Mouse (Mus musculus) ES-E14 (cell line): ENCODE measurements at regions not wholly inside any gene's neighbourhood (a gene's known extent, or its start where the extent isn't known, plus 50 kb on each side); places are given as distances from the start of the nearest gene placed in this dataset.
"Not testable (repeated sequence)": the region's sequence is repeated elsewhere in the genome, so short reads cannot be mapped to it uniquely, and the experiment has no call there.

Source experiments
- DNase-seq: peaks from one replicate; pipeline ENCODE4 v3.0.0-alpha.2; 2013; ENCODE audit warnings: low read depth, low spot score
- H3K27ac ChIP-seq: 2 replicates; pipeline ENCODE4 v1.5.1; 2012; ENCODE audit warnings: low read depth, mild to moderate bottlenecking, low read length, moderate library complexity, mixed read lengths; ENCODE audit not compliant: poor library complexity, insufficient read depth, severe bottlenecking
- H3K36me3 ChIP-seq: 2 replicates; pipeline ENCODE4 v1.6.1; 2012; ENCODE audit warnings: mild to moderate bottlenecking, low read length, moderate library complexity, mixed read lengths; ENCODE audit not compliant: control insufficient read depth, poor library complexity, insufficient read depth, severe bottlenecking
- H3K4me1 ChIP-seq, 2 experiments: fragments of 150-350 bp in 1 of 2; sonication (generic) in 1 of 2; 2 replicates each; pipeline ENCODE4 v1.6.1; 2012; ENCODE audit warnings: low read length in 2 of 2, mild to moderate bottlenecking in 1 of 2, mixed read lengths in 1 of 2; ENCODE audit not compliant: control insufficient read depth in 2 of 2, insufficient read depth in 2 of 2, poor library complexity in 1 of 2
- H3K4me3 ChIP-seq, 2 experiments: fragments of 150-350 bp in 1 of 2; sonication (generic) in 1 of 2; 2 replicates each; pipeline ENCODE4 v1.5.1; 2012; ENCODE audit warnings: low read length in 2 of 2, low read depth in 1 of 2, mild to moderate bottlenecking in 1 of 2, mixed read lengths in 1 of 2; ENCODE audit not compliant: insufficient read depth in 1 of 2, poor library complexity in 1 of 2, severe bottlenecking in 1 of 2
- H3K9ac ChIP-seq: 2 replicates; pipeline ENCODE4 v1.6.1; 2012; ENCODE audit warnings: low read depth, mild to moderate bottlenecking, low read length, mixed read lengths; ENCODE audit not compliant: poor library complexity, insufficient read depth, severe bottlenecking
- H3K9me3 ChIP-seq: fragments of 150-350 bp; sonication (generic); 2 replicates; pipeline ENCODE4 v1.6.1; 2012; ENCODE audit warnings: low read depth, mild to moderate bottlenecking, low read length; ENCODE audit not compliant: control insufficient read depth, insufficient read depth
- CHD2 ChIP-seq: IDR thresholded peaks from 2 replicates; pipeline ENCODE4 v1.6.1; 2014; ENCODE audit warnings: mild to moderate bottlenecking, low read depth, low read length, inconsistent platforms
- HCFC1 ChIP-seq: IDR thresholded peaks from 2 replicates; pipeline ENCODE4 v1.6.1; 2012; ENCODE audit warnings: low read length, inconsistent platforms, borderline replicate concordance; ENCODE audit not compliant: insufficient read depth
- MAFK ChIP-seq: IDR thresholded peaks from 2 replicates; pipeline ENCODE4 v1.6.1; 2014; ENCODE audit warnings: mild to moderate bottlenecking, low read depth, low read length, inconsistent platforms; ENCODE audit not compliant: insufficient read depth
- ZC3H11A ChIP-seq: IDR thresholded peaks from 2 replicates; pipeline ENCODE4 v1.6.1; 2012; ENCODE audit warnings: low read depth, mild to moderate bottlenecking, inconsistent platforms, low read length, borderline replicate concordance
- ZNF384 ChIP-seq: IDR thresholded peaks from 2 replicates; pipeline ENCODE4 v1.6.1; 2012; ENCODE audit warnings: low read depth, low read length, inconsistent platforms
- in situ Hi-C, 2 experiments: fragments of 600-800 bp; cut with MboI; formaldehyde crosslinking; loops; one replicate each; pipeline ENCODE4 v1.15.1; 2025; ENCODE audit warnings: low sequenced_read_pairs in 2 of 2, inconsistent platforms in 1 of 2; ENCODE audit not compliant: unreplicated experiment in 2 of 2

GRCm38 (mm10) chr16:77738821-77739220, 136.9 kb upstream of the Gm11146 start:
- Histone ChIP-seq H3K36me3 (no peaks in the 10 kb centered on the region), H3K27ac (no peak overlapping the region), H3K9ac (no peak overlapping the region), H3K4me1 (no peaks in the 10 kb centered on the region), H3K4me3 (no peak overlapping the region), H3K9me3 (no peaks in the 10 kb centered on the region)
- no peak for DNase-seq
- in situ Hi-C loops = no loop called here
- TF ChIP-seq HCFC1 (no peak), CHD2 (no peak), ZNF384 (no peak), ZC3H11A (no peak), MAFK (no peak)

GRCm38 (mm10) chr16:77719377-77719776, 117.5 kb upstream of the Gm11146 start:
- Histone ChIP-seq H3K9ac (no peak overlapping the region), H3K9me3 (no peaks in the 10 kb centered on the region), H3K27ac (no peak overlapping the region), H3K4me3 (no peak overlapping the region), H3K4me1 (no peaks in the 10 kb centered on the region), H3K36me3 (no peaks in the 10 kb centered on the region)
- TF ChIP-seq ZNF384 = no peak
- TF ChIP-seq CHD2 = no peak
- TF ChIP-seq MAFK = no peak
- TF ChIP-seq HCFC1 = no peak
- TF ChIP-seq ZC3H11A = no peak
- in situ Hi-C loops = no loop called here
- no peak for DNase-seq

DNA sequence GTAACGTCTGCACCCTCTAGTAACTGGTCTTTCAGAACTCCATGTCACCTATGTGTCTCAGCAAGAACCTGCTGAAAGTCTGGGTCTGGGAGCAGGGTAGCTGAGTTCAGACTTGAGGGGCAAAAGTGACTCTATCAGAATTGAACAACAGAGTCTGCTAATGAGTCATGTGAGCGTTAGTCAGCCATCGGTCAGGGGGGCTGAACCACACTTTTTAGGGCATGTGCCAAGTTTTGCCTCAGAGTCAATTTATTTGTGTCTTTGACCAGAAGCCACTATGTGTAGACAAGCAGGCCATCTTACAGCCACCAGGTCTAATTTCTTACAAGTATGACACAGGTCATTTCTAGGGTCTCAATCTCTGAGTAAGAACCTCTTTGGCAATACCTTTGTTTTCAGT, 115.9 kb upstream of the Gm11146 start:
- in situ Hi-C loops, H3K36me3 ChIP-seq, H3K9ac ChIP-seq, DNase-seq, H3K27ac ChIP-seq, H3K4me1 ChIP-seq, H3K9me3 ChIP-seq, H3K4me3 ChIP-seq: not testable (repeated sequence)

DNA sequence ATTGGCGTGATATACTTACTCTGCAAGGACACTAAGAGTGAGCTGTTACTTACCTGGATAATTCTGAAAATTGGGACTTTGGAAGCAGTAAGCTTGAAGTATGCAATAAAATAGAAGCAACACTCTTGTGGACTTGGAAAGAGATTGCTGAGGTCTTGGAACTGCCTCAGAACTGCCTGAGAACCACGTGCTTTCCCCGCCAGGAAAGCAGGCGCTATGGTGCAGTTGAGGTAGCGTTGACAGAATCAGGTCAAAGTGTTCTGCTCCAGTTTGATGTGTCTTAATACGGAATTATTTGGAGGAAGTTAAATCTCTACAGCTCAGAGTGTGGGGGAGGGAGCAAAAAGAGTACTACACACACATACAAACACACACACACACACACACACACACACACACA, 102.8 kb upstream of the Gm11146 start:
- Histone ChIP-seq H3K4me1 (no peaks in the 10 kb centered on the region), H3K4me3 (no peak overlapping the region), H3K9me3 (no peaks in the 10 kb centered on the region), H3K36me3 (no peaks in the 10 kb centered on the region), H3K27ac (no peak overlapping the region), H3K9ac (no peak overlapping the region)
- no peak for TF ChIP-seq ZC3H11A
- no peak for TF ChIP-seq HCFC1
- TF ChIP-seq CHD2 = no peak
- TF ChIP-seq MAFK = no peak
- TF ChIP-seq ZNF384 = no peak
- no peak for DNase-seq
- in situ Hi-C loops = no loop called here

- TF ChIP-seq CHD2 (no peak), MAFK (no peak), HCFC1 (no peak), ZC3H11A (no peak)
- Histone ChIP-seq H3K27ac (no peak overlapping the region), H3K4me3 (no peak overlapping the region), H3K9ac (no peak overlapping the region), H3K4me1 (no peaks in the 10 kb centered on the region), H3K36me3 (no peaks in the 10 kb centered on the region), H3K9me3 (no peaks in the 10 kb centered on the region)
- DNase-seq = no peak
- in situ Hi-C loops = no loop called here
Observed at GRCm38 (mm10) chr16:77695443-77695842, 93.5 kb upstream of the Gm11146 start.
